ENCODE assay signal across 9 mouse cellular contexts in genomic region chr12:103544213-103544612, GRCm38 (mm10). TPM values are rescaled to one million over a fixed set of nuclear protein-coding genes. Genes with fewer than 3 reads are reported as not detected.
DNase-seq lines count a peak whose midpoint lies in the region; ATAC-seq and TF ChIP-seq lines count a peak whose summit lies in the region.
"Had no signal": no experiment of that assay in that cellular context is flagged by ENCODE, and none has a peak within 500 bp of the region (broad histone marks: within the 10 kb centered on the region; RNA-seq: fewer than 3 reads in every experiment).

No protein-coding gene starts in this region.

- no peak overlapping the region for H3K9ac ChIP-seq in intestine, postnatal 0 days (ENCODE audit: low read depth, low read length)
- H3K9ac ChIP-seq in intestine, embryonic 16.5 days (ENCODE audit: low read depth, low read length): no peak overlapping the region
- no peak overlapping the region for H3K9ac ChIP-seq in ES-E14 (ENCODE audit: insufficient read depth, low read depth, low read length, poor library complexity, severe bottlenecking)
- no peak overlapping the region for H3K9ac ChIP-seq in stomach, postnatal 0 days (ENCODE audit: low read length)

- TF ChIP-seq CTCF in intestine, postnatal 0 days (IDR thresholded peaks at IDR 0.05; ENCODE audit: low read depth): peak; percentile 87
- TF ChIP-seq CTCF in stomach, postnatal 0 days (IDR thresholded peaks at IDR 0.05; ENCODE audit: low read depth): peak; percentile 86

- peak; percentile 55 for DNase-seq in A20 (ENCODE audit: low read depth, low spot score)
- DNase-seq in ES-E14 (ENCODE audit: low read depth, low spot score): peak; percentile 44
- no peak for DNase-seq in stomach, postnatal 0 days (ENCODE audit: low spot score)
- DNase-seq in layer of hippocampus, adult 9-10 months (ENCODE audit: low spot score): no peak
- no peak for DNase-seq in left cerebral cortex, adult 8-10 months (ENCODE audit: low spot score in 2 of 2)

- 5% methylated on average over 3 of the region's 3 CpGs for WGBS in intestine, postnatal 0 days
- WGBS in intestine, embryonic 16.5 days: 8% methylated on average over 3 of the region's 3 CpGs
- 8% methylated on average over 3 of the region's 3 CpGs for WGBS in stomach, postnatal 0 days

- no peak overlapping the region for H3K4me2 ChIP-seq in intestine, postnatal 0 days (replicated peaks; ENCODE audit: low read depth)
- H3K4me2 ChIP-seq in intestine, embryonic 16.5 days (ENCODE audit: low read depth, low read length): no peak overlapping the region
- no peak overlapping the region for H3K4me2 ChIP-seq in stomach, postnatal 0 days (replicated peaks; ENCODE audit: low read depth)

- TF ChIP-seq EP300 in stomach, postnatal 0 days (optimal IDR thresholded peaks at IDR 0.05): no peak

- no peaks in the 10 kb centered on the region for H3K36me3 ChIP-seq in intestine, postnatal 0 days (ENCODE audit: control insufficient read depth, insufficient read depth)
- H3K36me3 ChIP-seq in intestine, embryonic 16.5 days (ENCODE audit: control insufficient read depth, insufficient read depth, low read length): no peaks in the 10 kb centered on the region
- no peaks in the 10 kb centered on the region for H3K36me3 ChIP-seq in ES-E14 (ENCODE audit: control insufficient read depth, insufficient read depth, low read length, poor library complexity, severe bottlenecking)
- no peaks in the 10 kb centered on the region for H3K36me3 ChIP-seq in stomach, postnatal 0 days (ENCODE audit: control insufficient read depth, insufficient read depth, low read length)

- no peaks in the 10 kb centered on the region for H3K4me1 ChIP-seq in intestine, postnatal 0 days (replicated peaks; ENCODE audit: control insufficient read depth, insufficient read depth, low read length)
- H3K4me1 ChIP-seq in intestine, embryonic 16.5 days (ENCODE audit: control insufficient read depth, insufficient read depth, low read length): no peaks in the 10 kb centered on the region
- H3K4me1 ChIP-seq in ES-E14 (ENCODE audit: control insufficient read depth in 2 of 2, insufficient read depth in 2 of 2, low read length in 2 of 2, poor library complexity in 1 of 2): peaks cover 3 to 6% of the 10 kb centered on the region in 2 experiments; a peak in 2 of 4 replicates
- no peaks in the 10 kb centered on the region for H3K4me1 ChIP-seq in stomach, postnatal 0 days (replicated peaks; ENCODE audit: control insufficient read depth, insufficient read depth)
- H3K4me1 ChIP-seq: megakaryocyte, embryonic 14.5 days had no signal

- H3K27me3 ChIP-seq in intestine, postnatal 0 days (replicated peaks; ENCODE audit: control insufficient read depth, insufficient read depth, low read length): no peaks in the 10 kb centered on the region
- no peaks in the 10 kb centered on the region for H3K27me3 ChIP-seq in intestine, embryonic 16.5 days (replicated peaks; ENCODE audit: control insufficient read depth, insufficient read depth, low read length)
- no peaks in the 10 kb centered on the region for H3K27me3 ChIP-seq in stomach, postnatal 0 days (ENCODE audit: control insufficient read depth, insufficient read depth, low read length)

- in situ Hi-C loops in ES-E14 (cut with MboI; ENCODE audit: low sequenced_read_pairs in 2 of 2, unreplicated experiment in 2 of 2): no loop called here

- no peak overlapping the region for H3K4me3 ChIP-seq in intestine, postnatal 0 days (ENCODE audit: low read depth, low read length)
- H3K4me3 ChIP-seq in intestine, embryonic 16.5 days (ENCODE audit: low read length): no peak overlapping the region
- H3K4me3 ChIP-seq in ES-E14 (ENCODE audit: insufficient read depth in 1 of 2, low read depth in 1 of 2, low read length in 2 of 2, poor library complexity in 1 of 2, severe bottlenecking in 1 of 2): no peak overlapping the region
- no peak overlapping the region for H3K4me3 ChIP-seq in stomach, postnatal 0 days (ENCODE audit: low read depth, low read length)
- H3K4me3 ChIP-seq: megakaryocyte, embryonic 14.5 days had no signal

- no peak for ATAC-seq in intestine, postnatal 0 days
- ATAC-seq in intestine, embryonic 16.5 days: no peak
- ATAC-seq in granulocyte monocyte progenitor cell, adult 5-6 weeks (replicated peaks; ENCODE audit: poor library complexity, severe bottlenecking): peak; percentile 90
- ATAC-seq in stomach, postnatal 0 days (ENCODE audit: low FRiP score, low TSS enrichment): no peak

- no peaks in the 10 kb centered on the region for H3K9me3 ChIP-seq in intestine, postnatal 0 days (ENCODE audit: control insufficient read depth)
- no peaks in the 10 kb centered on the region for H3K9me3 ChIP-seq in intestine, embryonic 16.5 days (ENCODE audit: control insufficient read depth, low read length)
- H3K9me3 ChIP-seq in ES-E14 (ENCODE audit: control insufficient read depth, insufficient read depth, low read depth, low read length): no peaks in the 10 kb centered on the region
- no peaks in the 10 kb centered on the region for H3K9me3 ChIP-seq in stomach, postnatal 0 days (ENCODE audit: control insufficient read depth, low read length)
- H3K9me3 ChIP-seq: megakaryocyte, embryonic 14.5 days had no signal

- no peak overlapping the region for H3K27ac ChIP-seq in intestine, postnatal 0 days (ENCODE audit: low read depth, low read length)
- no peak overlapping the region for H3K27ac ChIP-seq in intestine, embryonic 16.5 days (ENCODE audit: low read length)
- H3K27ac ChIP-seq in ES-E14 (ENCODE audit: insufficient read depth, low read depth, low read length, poor library complexity, severe bottlenecking): no peak overlapping the region
- H3K27ac ChIP-seq in stomach, postnatal 0 days (replicated peaks): no peak overlapping the region

TF ChIP-seq in ES-E14, 5 proteins besides CTCF, POLR2A, EP300 and RAD21:
- TF ChIP-seq CHD2 (IDR thresholded peaks at IDR 0.05; ENCODE audit: low read depth, low read length) (no peak), ZC3H11A (IDR thresholded peaks at IDR 0.05; ENCODE audit: borderline replicate concordance, low read depth, low read length) (peak; percentile 50; the same call in 1 of the 2 replicates)

RNA-seq across cellular contexts. Expression of gene Ppp4r4, which starts 12.1 kb away (rescaled TPM):
- polyA plus RNA-seq in intestine, postnatal 0 days (2015; fragmentation: Nextera tagmentation; extraction: Ambion mirVana): 0.56 and 0.65 TPM in 2 replicates
- 0.76 TPM in 2 replicates for polyA plus RNA-seq in intestine, embryonic 16.5 days (2015; fragmentation: Nextera tagmentation; extraction: Ambion mirVana)
- total RNA-seq in ES-E14 (2012; rRNA removed): 1.2 and 1.7 TPM in 2 replicates
- total RNA-seq in granulocyte monocyte progenitor cell, adult 5-6 weeks (2014; fragmentation: Nextera tagmentation): 0.43 TPM in 1 of 2 replicates, not detected in the other
- total RNA-seq in granulocyte monocyte progenitor cell, adult 5-6 weeks (2017): 0.30 TPM in 1 of 2 replicates, not detected in the other
- 0.38 and 0.53 TPM in 2 replicates for polyA plus RNA-seq in stomach, postnatal 0 days (2015; fragmentation: Nextera tagmentation; extraction: Ambion mirVana)
- 10 to 100 TPM; 24.7 to 31.9 (median 29.3) TPM for total RNA-seq in left cerebral cortex, adult 8-10 months (2022)

Comparison
In these comparisons a context has a peak if more than half of its experiments do, and no peak if none do; other contexts are left out.
1. DNase-seq: peak in A20 (single experiment) and ES-E14 (single experiment); none in stomach, postnatal 0 days (single experiment), layer of hippocampus, adult 9-10 months (single experiment) and left cerebral cortex, adult 8-10 months (0 of 2).